Mouse (Mus musculus): ENCODE results near the gene C330021F23Rik.
"Not testable (repeated sequence)": the region's sequence is repeated elsewhere in the genome, so short reads cannot be mapped to it uniquely, and the experiment has no call there.

Gene C330021F23Rik

DNA sequence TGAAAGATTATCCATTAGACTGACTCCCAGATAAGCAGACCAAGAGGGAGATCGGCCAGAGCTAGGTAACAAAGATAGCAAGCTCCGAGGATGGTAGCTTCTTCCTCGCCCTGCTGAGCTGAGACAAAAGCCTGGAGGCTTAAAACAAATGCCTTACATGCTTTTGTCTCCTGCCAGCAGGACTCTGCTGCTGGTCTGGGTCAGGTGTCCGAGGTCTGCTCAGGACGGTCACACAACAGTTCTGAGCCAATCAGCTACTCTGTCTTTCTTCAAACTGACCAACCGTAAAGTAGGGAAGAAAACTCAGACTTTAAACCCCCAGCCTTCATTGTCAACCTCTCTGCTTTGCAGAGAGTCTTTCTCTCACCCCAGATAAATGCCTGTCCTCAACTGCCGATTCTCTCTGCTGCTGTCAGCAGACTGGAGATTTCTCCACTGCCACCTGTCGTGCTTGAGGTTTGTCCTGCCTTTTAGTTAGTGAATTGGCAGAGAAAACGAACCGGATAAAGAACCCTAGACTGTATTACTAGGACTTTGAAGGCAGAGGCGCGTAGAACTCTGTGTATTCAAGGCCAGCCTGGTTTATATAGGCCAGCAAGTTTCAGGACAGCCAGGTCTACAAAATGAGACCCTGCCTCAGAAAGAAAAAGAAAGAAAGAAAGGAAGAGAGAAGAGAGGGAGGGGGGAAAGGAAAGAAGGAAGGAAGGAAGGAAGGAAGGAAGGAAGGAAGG lies at the start of gene C330021F23Rik:
TSS of gene C330021F23Rik (plus strand) at position 350 of the 731 bp plus-strand sequence.
- DNase-seq (ENCODE audit: extremely low spot score, low read depth, low spot score), result peak; percentile 41

GRCm38 (mm10) chr8:3522007-3522697 lies 45.6 kb upstream of the C330021F23Rik start:
- no peak for DNase-seq (ENCODE audit: extremely low spot score, low read depth, low spot score)

DNA sequence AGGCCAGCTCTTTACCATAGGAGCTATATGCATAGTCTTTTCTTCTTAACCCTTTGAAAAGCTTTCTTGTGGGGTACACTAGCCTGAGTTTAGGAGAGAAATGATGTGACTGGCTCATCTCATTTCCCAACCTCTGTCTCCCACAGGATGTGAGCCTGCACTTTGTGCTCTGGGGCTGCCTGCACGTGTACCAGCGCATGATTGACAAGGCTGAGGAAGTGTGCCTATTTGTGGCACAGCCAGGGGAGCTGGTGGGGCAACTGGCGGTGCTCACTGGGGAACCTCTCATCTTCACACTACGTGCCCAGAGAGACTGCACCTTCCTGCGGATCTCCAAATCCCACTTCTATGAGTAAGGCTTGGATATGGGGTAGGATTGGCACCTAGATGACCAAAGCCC lies 37.0 kb upstream of the C330021F23Rik start:
- no peak for DNase-seq (ENCODE audit: extremely low spot score, low read depth, low spot score)

GRCm38 (mm10) chr8:3531936-3532335 lies 35.9 kb upstream of the C330021F23Rik start:
- no peak for DNase-seq (ENCODE audit: extremely low spot score, low read depth, low spot score)

DNA sequence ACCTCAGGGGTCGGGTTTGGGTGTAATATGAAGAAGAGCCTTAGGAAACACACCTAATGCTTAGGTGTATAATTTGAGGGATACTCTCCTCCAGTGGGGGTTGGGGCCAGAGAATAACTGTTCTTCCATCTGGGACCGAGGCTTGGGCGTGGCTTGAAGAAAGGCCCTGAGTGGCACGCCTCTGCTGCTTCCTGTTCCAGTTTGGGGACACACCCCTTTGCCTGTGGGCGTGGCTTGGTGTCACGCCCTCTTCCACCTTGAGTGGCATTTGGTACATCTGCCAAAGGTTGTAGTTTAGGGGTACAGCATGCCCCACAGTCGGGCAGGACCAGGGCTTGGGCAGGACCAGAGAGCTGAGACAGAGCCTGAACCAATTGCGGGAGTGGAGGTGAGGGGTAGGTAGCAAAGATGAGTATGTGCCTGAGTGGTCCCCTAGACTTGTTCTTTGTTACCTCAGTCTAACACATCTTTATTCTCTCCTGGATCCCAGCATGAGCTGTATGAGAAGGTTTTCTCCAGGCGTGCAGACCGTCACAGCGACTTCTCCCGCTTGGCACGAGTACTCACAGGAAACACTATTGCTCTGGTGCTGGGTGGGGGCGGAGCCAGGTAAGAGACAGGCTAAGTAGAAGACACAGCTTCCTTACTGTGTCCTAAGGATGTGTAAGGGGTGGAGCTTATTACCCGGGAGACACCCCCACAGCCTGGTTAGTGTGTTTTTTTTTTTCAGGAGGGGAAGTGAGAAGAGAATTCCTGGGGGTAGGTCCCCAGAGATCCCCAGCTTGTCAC lies 31.5 kb upstream of the C330021F23Rik start:
- no peak for DNase-seq (ENCODE audit: extremely low spot score, low read depth, low spot score)

GRCm38 (mm10) chr8:3536940-3537339 lies 30.9 kb upstream of the C330021F23Rik start:
- DNase-seq (ENCODE audit: extremely low spot score, low read depth, low spot score), result no peak

DNA sequence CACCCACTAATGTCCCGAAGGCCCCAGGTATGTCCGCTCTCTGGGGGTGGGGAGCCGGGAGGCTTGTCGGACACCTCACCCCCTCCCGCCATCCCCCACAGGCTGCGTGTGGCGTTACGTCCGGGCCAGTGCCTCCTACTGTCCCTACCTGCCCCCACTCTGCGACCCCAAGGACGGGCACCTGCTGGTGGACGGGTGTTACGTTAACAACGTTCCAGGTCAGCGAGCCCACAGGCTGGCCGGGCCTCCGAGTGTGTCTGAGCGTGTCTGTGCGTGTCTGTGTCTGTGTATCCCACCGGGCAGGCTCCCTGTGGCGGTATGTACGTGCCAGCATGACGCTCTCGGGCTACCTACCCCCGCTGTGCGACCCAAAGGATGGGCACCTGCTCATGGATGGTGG lies 30.1 kb upstream of the C330021F23Rik start:
- no peak for DNase-seq (ENCODE audit: extremely low spot score, low read depth, low spot score)

DNA sequence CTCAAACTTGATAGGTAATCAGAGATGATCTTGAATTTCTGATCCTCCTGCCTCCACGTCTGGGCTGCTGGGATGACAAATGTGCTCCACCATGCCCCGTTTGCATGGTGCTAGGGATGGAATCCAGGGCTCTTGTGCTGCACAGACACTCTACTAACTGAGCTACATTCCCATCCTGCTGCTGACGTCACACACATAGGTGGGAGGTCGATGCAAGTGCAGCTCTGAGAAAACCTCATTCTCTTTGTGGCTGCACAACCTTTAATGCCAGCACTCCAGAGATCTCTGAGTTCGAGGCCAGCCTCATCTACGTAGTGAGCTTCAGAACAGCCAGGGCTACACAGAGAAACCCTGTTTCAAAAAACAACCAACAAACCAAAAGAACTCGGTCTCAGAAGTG lies 28.6 kb upstream of the C330021F23Rik start:
- DNase-seq (ENCODE audit: extremely low spot score, low read depth, low spot score), result no peak

DNA sequence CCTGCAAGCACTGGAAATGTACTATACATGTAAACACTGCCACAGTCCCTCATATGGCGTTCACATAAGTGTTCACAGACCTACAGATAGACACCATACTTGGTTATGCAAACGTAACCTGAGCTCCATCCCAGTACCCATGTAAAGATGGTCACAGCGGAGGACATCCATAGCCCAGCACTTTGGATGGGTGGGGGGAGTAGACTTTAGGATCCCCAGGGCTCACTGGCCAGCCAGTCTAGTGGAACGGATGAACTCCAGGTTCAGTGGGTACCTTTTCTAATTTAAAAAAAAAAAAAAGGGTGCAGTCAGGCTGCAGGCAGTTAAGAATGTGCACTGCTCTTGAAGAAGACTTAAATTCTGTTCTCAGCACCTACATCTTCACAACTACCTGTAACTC lies 27.7 kb upstream of the C330021F23Rik start:
- DNase-seq (ENCODE audit: extremely low spot score, low read depth, low spot score), result no peak

DNA sequence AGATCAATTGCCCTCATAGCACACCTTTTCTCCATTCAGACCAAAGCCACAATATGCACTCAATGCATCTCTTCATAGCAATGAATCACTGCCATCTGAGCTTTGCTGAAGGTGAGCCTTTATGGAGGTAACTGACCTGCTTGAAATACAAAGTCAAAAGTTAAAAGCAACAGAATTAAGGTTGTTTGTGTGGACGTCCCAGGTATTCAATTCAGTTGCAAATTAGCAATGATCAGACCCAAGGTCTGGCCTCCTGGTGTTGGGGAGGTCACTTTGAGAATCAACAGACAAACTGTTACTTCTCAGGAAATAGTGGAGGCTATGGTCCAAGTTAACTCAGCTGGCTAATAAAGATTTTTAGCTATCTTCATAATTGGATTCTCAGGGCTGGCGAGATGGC lies 21.3 kb upstream of the C330021F23Rik start:
- DNase-seq (ENCODE audit: extremely low spot score, low read depth, low spot score), result no peak

GRCm38 (mm10) chr8:3552240-3552639 lies 15.6 kb upstream of the C330021F23Rik start:
- DNase-seq (ENCODE audit: extremely low spot score, low read depth, low spot score), result no peak

GRCm38 (mm10) chr8:3556114-3556513 lies 11.7 kb upstream of the C330021F23Rik start:
- no peak for DNase-seq (ENCODE audit: extremely low spot score, low read depth, low spot score)

DNA sequence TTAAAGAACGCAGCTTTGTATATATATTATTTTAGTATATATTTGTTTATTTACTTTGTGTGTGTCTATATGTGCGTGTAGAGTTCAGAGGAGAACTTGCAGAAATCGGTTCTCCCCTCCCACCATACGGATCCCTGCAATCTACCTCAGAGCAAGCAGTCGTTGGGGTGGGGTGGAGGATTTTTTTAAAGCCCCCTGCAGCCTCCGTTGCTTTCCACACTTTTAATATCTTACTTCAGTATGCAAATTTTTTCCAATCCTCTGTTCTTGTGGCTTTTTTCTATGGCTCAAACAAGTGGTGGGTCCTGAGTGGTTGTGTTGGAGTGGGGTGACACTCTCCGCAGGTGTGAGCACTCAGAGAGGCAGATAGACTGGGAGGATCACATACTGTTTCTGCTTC lies 588 bp downstream of the C330021F23Rik start:
- no peak for DNase-seq (ENCODE audit: extremely low spot score, low read depth, low spot score)

DNA sequence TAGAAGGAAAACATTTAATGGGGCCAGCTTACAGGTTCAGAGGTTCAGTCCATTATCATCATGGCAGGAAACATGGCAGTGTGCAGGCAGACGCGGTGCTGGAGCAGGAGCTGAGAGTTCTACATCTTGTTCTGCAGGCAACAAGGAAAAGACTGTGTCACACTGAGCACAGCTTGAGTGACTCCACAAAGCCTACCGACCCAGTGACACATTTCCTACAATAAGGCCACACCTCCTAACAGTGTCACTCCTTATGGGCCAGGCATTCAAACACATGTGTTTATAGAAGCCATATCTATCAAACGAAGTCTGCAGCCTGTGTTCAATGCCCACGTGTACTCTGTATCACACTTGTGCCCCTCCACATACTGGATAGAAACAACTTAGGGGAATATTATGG lies 2.0 kb downstream of the C330021F23Rik start:
- no peak for DNase-seq (ENCODE audit: extremely low spot score, low read depth, low spot score)

DNA sequence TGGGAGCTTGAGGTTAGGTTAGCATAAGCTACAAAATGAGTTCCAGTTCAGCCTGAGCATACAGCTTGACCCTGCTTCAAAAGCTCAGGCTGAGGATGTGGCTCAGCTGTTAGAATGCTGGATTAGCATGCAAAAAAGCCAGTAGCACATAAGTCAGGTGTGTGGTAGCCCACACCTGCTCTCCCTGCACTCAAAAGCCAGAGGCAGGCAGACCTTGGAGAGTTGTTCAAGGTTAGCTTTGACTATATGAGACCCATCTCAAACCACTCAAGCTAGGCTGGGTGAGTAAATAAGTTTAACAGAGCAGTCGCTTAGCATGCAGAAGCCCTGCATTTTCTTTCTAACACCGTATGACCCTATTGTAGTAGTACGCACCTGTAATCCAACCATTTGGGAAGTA lies 6.8 kb downstream of the C330021F23Rik start:
- DNase-seq (ENCODE audit: extremely low spot score, low read depth, low spot score), result no peak

GRCm38 (mm10) chr8:3576211-3576960 lies 8.6 kb downstream of the C330021F23Rik start:
- no peak for DNase-seq (ENCODE audit: extremely low spot score, low read depth, low spot score)

DNA sequence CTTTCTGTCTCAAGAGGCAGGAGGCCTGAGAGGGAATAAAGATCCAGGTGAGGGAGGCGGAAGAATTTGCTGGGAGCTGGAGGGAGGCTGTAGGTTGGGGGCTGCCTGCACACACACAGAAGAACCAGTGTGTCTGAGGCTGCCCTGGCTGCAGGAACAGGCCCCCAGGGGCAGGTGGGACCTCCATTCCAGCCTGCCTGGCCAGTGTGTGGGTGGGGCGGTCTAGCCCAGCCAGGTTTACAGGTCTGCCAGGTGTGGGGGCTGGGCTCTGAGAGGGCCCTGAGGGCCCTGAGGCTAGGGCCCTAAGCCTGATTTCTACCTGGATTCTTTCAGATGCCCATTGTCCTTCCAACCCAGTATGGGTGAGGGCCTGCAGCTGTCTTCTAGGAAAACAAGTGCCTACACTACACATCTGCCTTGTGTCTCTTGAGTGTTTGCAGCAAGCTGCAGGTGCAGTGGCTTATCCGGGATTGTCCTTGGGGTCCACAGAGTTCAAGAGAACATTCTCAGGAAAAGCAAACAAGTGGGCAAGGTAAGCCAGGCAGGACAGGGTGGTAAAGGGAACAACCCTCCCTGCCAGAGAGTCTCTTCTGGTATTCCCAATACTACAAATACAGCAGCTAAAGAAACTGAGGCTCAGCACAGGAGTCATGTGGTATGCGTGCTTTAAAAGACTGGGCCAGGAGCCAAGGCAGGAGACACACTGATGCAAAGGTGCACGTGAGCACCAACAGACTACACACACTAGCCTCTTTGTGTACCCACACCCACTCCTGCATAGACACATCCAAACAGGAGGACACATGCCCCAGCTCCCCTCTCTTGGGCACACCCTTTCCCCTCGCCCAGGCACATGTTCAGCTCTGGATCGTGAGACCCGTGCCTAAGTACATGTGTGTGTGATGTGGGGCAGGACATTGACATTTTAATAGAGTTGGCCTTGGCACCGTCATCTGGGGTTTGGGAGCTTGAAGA lies 11.9 kb downstream of the C330021F23Rik start:
- no peak for DNase-seq (ENCODE audit: extremely low spot score, low read depth, low spot score)

DNA sequence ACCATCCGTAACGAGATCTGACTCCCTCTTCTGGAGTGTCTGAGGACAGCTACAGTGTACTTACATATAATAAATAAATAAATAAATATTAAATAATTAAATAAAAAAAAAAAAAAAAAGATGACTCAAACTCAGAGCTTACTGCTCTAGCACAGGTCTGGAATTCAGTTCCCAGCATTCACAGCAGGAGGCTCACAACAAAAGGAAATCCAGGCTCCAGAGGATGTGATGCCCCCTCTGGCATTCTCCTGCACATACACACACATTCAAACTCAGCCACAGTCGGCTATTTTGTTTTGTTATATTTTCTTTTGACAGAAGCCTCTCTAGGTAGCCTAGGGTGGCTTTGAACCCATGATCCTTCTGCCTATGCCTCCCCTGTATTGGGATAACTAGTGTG lies 14.2 kb downstream of the C330021F23Rik start:
- not testable (repeated sequence) for DNase-seq (ENCODE audit: extremely low spot score, low read depth, low spot score)

GRCm38 (mm10) chr8:3586452-3586851 lies 18.7 kb downstream of the C330021F23Rik start:
- DNase-seq (ENCODE audit: extremely low spot score, low read depth, low spot score), result no peak

DNA sequence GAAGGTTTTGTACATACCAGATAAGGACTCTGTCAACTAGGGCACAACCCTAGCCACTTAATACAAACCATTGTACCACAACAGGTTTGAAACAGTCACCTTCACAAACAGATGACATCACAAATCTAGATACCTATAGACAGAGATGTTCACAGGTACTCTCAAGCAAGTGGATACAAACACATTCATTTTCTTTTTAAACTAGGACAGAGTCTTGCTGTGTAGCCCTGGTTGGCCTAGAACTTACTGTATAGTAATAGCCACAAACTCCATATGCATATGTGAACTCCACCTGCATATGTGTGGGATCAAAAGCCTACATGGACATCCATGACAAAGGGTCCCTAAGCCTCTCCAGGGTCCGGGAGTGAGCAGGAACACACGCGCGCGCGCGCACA lies 19.2 kb downstream of the C330021F23Rik start, which contains the start of gene Camsap3:
TSS of gene Camsap3 (plus strand) at position 301 of the 398 bp plus-strand sequence.
- no peak for DNase-seq (ENCODE audit: extremely low spot score, low read depth, low spot score)

Data from hindlimb bud, embryonic 11.5 days (tissue).